Mouse (Mus musculus): ENCODE results near the gene Cers5.
"Not testable (repeated sequence)": the region's sequence is repeated elsewhere in the genome, so short reads cannot be mapped to it uniquely, and the experiment has no call there.

Gene Cers5

GRCm38 (mm10) chr15:99708176-99708575 lies 64.5 kb downstream of the Cers5 start:
- no peak for DNase-seq (ENCODE audit: low spot score in 2 of 2)

GRCm38 (mm10) chr15:99705440-99706048 lies 67.1 kb downstream of the Cers5 start, which contains the start of gene Gm17349:
Gm17349 (minus strand) TSS chr15:99705490.
- peak; percentile 58 to 67 for DNase-seq (ENCODE audit: low spot score in 2 of 2)

- no peak for DNase-seq (ENCODE audit: low spot score in 2 of 2)
These were observed 67.8 kb downstream of the Cers5 start for GRCm38 (mm10) chr15:99704881-99705280.

GRCm38 (mm10) chr15:99704041-99704681 lies 68.5 kb downstream of the Cers5 start:
- DNase-seq (ENCODE audit: low spot score in 2 of 2) = no peak

- DNase-seq (ENCODE audit: low spot score in 2 of 2) = no peak
These were observed 69.0 kb downstream of the Cers5 start for GRCm38 (mm10) chr15:99703676-99704040.

GRCm38 (mm10) chr15:99703104-99703503 lies 69.6 kb downstream of the Cers5 start:
- DNase-seq (ENCODE audit: low spot score in 2 of 2) = no peak

- DNase-seq (ENCODE audit: low spot score in 2 of 2) = peak; percentile 91 to 93
These were observed 70.4 kb downstream of the Cers5 start, which contains the start of gene Smarcd1 for GRCm38 (mm10) chr15:99701999-99702900. Smarcd1 (plus strand) TSS chr15:99702129.

- DNase-seq (ENCODE audit: low spot score in 2 of 2) = not testable (repeated sequence)
These were observed 71.1 kb downstream of the Cers5 start for GRCm38 (mm10) chr15:99701640-99701998.

GRCm38 (mm10) chr15:99700219-99701106 lies 72.2 kb downstream of the Cers5 start:
- DNase-seq (ENCODE audit: low spot score in 2 of 2) = no peak

GRCm38 (mm10) chr15:99699715-99700114 lies 73.0 kb downstream of the Cers5 start:
- DNase-seq (ENCODE audit: low spot score in 2 of 2) = no peak

- peak in 1 of 2 experiments; percentile 48 for DNase-seq (ENCODE audit: low spot score in 2 of 2)
These were observed 74.1 kb downstream of the Cers5 start for GRCm38 (mm10) chr15:99698533-99699085.

GRCm38 (mm10) chr15:99697309-99697708 lies 75.4 kb downstream of the Cers5 start:
- no peak for DNase-seq (ENCODE audit: low spot score in 2 of 2)

- DNase-seq (ENCODE audit: low spot score in 2 of 2) = no peak
These were observed 80.7 kb downstream of the Cers5 start for GRCm38 (mm10) chr15:99691976-99692375.

- no peak for DNase-seq (ENCODE audit: low spot score in 2 of 2)
These were observed 81.8 kb downstream of the Cers5 start for GRCm38 (mm10) chr15:99690924-99691323.

- peak in 1 of 2 experiments; percentile 36 for DNase-seq (ENCODE audit: low spot score in 2 of 2)
These were observed 84.0 kb downstream of the Cers5 start for GRCm38 (mm10) chr15:99688712-99689111.
